Mouse (Mus musculus) layer of hippocampus, postnatal 25 days (tissue): ENCODE measurements around the gene Ccdc83. TPM values are rescaled to one million over a fixed set of nuclear protein-coding genes. Genes with fewer than 3 reads are reported as not detected.
"Not testable (repeated sequence)": the region's sequence is repeated elsewhere in the genome, so short reads cannot be mapped to it uniquely, and the experiment has no call there.

ENCODE experiments used
- DNase-seq, 2 experiments: peaks; one replicate each; pipeline ENCODE4 v3.0.0; 2022; ENCODE audit warnings: mixed read lengths in 2 of 2, low spot score in 1 of 2; ENCODE audit errors: extremely low spot score in 1 of 2
- total RNA-seq, 2 experiments: library from RNA; stranded (reverse); gene quantifications; 2 replicates each; pipeline ENCODE4 v1.2.3; 2021

Gene Ccdc83
- total RNA-seq, 2 experiments from 2014 or later: not detected

DNA sequence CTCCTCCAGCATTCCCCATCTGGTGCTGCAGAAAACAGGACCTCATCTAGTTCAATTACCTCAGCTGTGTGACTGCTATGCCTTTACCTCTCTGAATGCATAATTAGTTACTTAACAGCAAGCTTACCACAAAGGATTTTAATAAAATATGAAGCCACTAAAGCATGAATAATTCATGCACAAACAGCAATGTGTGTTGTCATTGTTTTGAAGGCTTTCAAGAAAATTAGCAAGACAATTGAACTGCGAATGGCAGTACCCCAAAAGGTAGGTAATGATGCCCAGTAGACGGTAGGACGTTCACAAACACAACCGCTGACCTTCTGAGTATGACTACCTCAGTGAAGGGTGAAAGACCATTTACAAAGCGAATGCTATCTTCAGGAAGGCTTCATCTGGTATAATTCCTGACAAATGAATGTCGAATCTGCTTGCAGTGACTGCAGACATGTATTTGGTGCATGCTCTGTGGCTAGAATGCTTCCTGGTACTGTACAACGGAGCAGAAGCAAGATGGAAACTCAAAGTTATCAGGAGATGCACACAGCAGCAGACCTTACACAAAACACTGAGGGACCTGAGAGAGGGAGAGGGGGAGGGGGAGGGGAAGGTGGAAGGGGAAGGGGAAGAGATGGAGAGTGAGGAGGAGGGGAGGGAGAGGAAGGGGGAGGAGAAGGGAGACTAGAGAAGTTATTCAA is 3.5 kb downstream of the Ccdc83 start:
- no peak for DNase-seq

GRCm38 (mm10) chr7:90259899-90260298 is 5.7 kb downstream of the Ccdc83 start:
- DNase-seq: no peak

DNA sequence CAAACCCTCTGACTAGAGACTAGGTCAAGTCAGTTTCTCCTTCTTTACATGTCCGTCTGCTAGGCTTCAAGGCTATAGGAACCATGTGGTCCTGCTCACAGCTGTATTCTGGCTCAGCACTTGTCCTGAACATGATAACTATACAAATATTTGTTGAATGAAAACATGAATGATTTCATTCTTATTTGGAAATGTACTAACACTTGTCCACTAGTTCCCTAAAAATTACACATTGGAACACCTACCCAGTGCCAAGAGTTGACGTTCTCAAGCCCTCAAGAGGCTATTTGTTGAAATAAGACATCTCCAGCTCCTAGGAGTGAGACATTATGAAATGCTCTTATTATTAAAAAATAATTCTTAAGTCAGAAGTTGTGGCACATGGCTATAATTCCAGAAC is 6.9 kb downstream of the Ccdc83 start:
- no peak for DNase-seq

GRCm38 (mm10) chr7:90252946-90253345 is 12.6 kb downstream of the Ccdc83 start:
- no peak for DNase-seq

DNA sequence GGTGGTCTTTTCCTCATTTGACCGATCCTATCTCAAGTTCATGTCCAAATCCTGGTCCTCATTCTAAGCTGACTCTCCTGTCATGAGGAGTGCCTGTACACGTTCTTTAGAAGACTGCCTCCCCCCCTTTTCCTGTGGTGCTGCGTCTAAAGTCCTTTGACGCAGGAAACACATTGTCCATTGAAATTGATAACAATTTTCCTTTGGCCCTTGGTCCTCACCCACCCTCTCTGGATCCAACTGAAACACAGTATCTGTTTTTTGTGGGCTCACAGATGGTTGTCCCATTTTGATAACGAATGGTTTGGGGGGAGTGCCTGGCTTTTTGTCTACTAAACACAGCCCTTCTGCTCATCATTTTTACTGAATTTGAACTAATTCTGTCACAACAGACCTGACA is 21.9 kb downstream of the Ccdc83 start:
- no peak for DNase-seq

DNA sequence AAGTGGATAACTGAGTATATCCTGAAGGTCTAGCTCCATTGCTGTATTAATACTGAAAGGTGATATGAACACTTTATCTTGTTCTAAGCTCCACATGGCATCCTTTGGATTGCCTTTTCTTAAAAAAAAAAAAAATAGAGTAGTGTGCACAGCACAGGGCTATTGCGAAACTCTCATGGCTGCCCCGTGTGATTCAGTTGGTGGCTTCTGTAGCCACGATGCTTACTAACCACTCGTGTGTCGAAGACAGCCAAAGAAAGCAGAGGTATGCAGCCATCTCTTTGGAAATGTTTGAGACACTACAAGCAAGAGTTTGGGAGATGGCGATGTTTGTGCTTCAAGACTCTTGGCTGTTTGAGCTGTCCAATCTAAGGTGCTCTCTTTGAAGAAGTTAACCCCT is 22.4 kb downstream of the Ccdc83 start:
- DNase-seq: no peak

DNA sequence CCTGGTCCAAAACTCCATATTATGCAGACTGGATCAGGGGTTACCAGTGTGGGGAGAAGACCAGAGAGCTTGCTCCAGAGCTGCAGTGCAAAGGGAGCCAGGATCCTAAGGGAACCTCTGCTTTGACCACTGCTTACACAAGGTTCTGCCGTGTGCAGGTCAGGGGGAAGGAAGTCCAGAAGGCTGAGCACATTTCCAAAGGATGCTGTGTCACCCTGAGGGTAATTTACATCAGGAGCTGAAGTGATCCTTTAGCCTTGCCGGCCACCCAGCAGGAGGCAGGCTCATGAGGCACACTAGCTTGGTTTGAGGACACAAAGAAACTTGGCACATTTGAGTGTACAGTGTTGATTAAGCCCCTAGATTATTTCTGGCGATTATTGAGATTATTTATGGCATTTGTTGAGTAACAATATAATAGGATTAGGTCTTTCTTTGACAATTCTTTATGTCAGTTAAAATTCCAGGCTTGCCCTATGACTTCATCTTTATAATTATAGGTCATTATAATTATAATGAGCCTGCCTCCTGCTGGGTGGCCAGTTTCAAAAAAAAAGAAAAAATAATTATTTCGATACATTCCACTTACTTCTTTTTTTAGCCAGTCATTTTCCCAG is 29.2 kb downstream of the Ccdc83 start:
- DNase-seq: no peak

- DNase-seq: no peak
Observed at GRCm38 (mm10) chr7:90233921-90234320, 31.7 kb downstream of the Ccdc83 start.

DNA sequence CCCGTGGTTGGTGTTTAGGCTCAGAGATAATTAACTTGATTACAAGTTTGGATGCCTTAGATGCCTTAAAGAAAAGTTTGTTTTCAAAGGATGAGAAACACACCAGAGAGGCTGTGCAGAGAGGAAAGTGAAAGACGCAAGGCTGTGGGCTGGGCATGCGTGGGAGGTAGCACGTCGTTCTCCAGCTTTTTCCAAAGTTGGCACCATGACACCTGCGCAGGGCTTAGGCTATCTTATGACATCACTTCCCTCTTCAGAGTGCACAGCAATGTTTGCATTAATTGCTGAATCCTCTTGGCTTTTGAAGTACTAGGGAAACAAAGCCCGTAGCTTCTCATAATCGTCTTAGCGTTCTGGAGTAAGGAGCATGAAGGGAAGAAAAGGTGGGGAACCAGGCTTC is 34.1 kb downstream of the Ccdc83 start:
- no peak for DNase-seq

DNA sequence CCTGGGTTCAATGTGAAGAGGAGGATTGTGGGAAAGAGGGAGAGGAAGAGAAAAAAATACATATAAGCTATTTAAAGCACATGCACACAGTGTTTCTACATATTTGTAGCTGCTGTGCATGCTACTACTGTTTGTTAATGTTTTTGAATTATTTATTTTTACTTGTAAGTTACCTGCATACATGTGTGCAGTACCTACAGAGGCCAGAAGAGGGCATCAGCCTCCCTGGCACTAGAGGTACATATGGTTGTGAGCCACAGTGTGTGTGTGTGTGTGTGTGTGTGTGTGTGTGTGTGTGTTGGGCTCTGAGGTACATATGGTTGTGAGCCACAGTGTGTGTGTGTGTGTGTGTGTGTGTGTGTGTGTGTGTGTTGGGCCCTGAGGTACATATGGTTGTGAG is 36.7 kb downstream of the Ccdc83 start:
- DNase-seq: not testable (repeated sequence)

GRCm38 (mm10) chr7:90228075-90228474 is 37.5 kb downstream of the Ccdc83 start:
- DNase-seq: no peak

DNA sequence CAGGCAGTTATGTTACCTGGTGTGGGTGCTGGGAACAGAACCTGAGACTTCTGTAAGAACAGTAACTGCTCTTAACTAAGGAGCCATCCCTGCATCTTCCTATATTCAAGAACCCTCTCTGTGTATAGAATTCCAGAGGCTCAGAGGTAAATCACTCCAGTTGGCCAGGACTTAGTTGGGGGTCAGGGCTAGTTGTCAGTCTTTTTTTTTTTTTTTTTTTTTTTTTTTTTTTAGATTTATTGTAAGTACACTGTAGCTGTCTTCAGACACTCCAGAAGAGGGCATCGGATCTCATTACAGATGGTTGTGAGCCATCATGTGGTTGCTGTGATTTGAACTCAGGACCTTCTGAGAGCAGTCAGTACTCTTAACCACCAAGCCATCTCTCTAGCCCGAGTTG is 44.1 kb downstream of the Ccdc83 start:
- no peak for DNase-seq

- no peak for DNase-seq
Observed at GRCm38 (mm10) chr7:90218122-90218521, 47.5 kb downstream of the Ccdc83 start.

DNA sequence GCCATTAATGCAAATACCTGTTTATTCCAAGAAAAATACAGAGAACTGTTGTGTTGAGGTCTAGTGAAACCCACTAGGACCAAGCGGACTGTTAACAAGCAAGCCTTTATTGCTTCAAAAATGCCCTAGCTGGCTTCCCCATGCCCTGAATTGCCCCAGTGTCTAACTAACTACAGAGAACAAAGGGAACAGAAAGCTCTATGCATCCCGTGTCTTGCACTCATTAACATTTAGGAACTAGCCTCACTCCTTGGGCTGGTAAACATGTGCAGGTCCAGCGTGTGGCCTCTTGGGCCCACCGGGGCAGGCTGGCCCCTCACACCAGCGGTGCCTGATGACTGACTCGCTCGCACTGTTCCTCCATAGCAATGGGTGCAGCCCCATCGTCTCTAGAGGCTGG is 49.1 kb downstream of the Ccdc83 start:
- no peak for DNase-seq

DNA sequence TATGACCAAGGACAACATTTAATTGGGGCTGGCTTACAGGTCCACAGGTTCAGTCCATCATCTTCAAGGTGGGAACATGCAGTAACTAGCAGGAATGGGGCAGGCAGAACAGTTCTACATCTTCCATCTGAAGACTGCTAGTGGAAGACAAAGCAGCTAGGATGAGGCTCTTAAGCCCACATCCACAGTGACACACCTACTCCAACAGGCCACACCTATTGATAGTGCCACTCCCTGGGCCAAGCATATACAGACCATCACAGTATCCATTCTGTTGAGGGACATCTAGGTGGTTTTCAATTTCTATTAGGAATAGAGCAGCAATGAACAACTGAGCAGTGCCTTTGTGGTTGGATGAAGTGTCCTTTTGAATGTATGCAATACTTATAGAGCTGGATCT is 54.6 kb downstream of the Ccdc83 start:
- DNase-seq: no peak

DNA sequence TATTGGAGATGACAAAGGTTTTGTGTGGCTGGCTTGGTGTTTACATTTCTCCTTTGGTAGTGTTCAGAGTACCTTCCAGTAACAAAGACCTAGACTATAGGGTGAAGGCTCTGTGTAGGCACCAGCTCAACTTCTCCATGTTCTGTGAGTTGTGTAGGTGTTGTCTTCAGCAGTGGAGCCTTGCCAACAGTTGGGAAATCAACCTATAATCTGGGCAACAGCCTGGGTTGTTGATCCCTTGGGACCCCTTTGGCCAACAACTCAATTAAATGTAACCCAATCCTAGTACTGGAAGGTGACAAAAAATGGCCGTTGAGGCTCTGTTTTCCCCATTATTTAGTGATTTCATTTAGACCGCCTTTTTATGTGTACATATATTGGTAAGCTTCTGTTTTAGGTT is 55.5 kb downstream of the Ccdc83 start:
- no peak for DNase-seq

GRCm38 (mm10) chr7:90203914-90204313 is 61.7 kb downstream of the Ccdc83 start:
- DNase-seq: no peak

DNA sequence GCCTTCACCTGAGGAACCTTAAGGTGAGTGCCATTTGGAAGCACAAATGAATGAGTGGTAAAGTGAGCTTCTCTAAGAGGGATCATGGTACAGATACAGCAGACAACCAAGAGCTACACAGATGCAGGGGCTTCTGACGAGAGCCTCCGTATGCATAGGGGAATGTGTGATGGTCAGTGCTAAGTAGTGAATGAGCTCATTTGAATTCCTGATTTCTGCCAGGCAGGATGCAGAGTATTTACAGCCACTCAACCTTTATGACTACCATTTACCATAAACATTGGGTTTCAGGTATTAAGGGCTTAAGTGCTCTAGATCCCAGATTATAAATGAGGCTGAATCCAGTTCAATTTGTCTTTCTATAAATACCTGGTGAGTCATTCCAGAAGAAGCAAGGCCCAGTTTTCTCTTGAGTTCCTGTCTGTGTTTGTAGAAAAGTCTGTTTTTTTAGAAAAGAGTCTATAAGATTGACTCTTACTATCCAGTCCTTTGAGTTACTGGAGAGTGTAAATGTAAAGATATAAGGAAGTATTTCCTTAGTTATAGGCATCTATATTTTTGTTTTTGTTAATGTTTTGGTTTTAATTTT is 63.6 kb downstream of the Ccdc83 start:
- no peak for DNase-seq

- DNase-seq: no peak
Observed at GRCm38 (mm10) chr7:90200251-90200650, 65.3 kb downstream of the Ccdc83 start.

- no peak for DNase-seq
Observed at GRCm38 (mm10) chr7:90180635-90181034, 84.9 kb downstream of the Ccdc83 start.

GRCm38 (mm10) chr7:90175576-90175975 is 90.0 kb downstream of the Ccdc83 start:
- no peak for DNase-seq
